Mouse (Mus musculus): ENCODE measurements around the gene Trim72. TPM values are rescaled to one million over a fixed set of nuclear protein-coding genes. Genes with fewer than 3 reads are reported as not detected.

Gene Trim72
- not detected in 2 replicates for polyA plus RNA-seq (2015; fragmentation: Nextera tagmentation; extraction: Ambion mirVana)

GRCm38 (mm10) chr7:128003688-128004087, at the start of gene Trim72:
Gene Trim72, plus strand, starts transcription at chr7:128003949.

GRCm38 (mm10) chr7:127967004-127967921, 36.5 kb upstream of the Trim72 start, which contains the start of gene Fus:
Gene Fus, plus strand, starts transcription at chr7:127967457.

DNA sequence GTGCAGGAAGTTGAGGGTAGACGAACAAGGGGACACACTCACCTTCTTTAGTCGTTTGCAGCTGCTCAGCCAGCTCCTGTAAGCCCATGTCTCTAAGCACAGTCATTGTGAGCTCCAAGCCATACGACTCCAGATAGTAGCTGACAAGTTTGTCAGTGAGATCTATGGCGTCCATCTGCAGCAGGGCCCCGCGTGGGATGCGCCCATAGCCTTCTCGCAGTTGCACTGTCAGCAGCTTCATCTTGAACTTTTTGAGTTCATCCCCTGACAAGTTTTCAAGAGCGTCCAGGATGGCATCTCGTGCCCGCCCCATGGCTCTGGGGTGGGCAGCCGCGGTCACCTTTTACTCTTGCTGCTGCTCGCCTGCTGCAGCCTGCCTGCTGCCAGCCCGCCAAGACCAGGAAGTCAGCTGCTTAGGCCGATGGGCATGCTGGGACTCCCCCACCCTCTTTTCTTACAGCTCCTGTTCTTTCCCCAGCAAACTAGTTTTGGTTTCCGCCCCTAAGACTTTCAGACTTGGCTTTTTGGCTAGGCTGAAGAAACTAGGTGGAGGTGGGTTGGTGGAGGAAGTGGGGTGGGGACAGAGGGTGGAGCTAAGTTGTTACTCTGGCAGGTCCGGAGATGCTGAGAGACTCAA, 10.3 kb upstream of the Trim72 start, which contains the start of gene Pycard:
Pycard (minus strand) TSS at position 527 of the 637 bp plus-strand sequence.

Other genes with a start within 250 kb of the Trim72 start
- 13.2 and 13.7 TPM in 2 replicates for gene Orai3, start 234.1 kb upstream of the Trim72 start, polyA plus RNA-seq (2015; fragmentation: Nextera tagmentation; extraction: Ambion mirVana)
- gene Setd1a, start 227.3 kb upstream of the Trim72 start, polyA plus RNA-seq (2015; fragmentation: Nextera tagmentation; extraction: Ambion mirVana) = 17.7 and 18.5 TPM in 2 replicates
- not detected in 2 replicates for gene Gm49388, start 218.3 kb upstream of the Trim72 start, polyA plus RNA-seq (2015; fragmentation: Nextera tagmentation; extraction: Ambion mirVana)
- gene Hsd3b7, start 203.3 kb upstream of the Trim72 start, polyA plus RNA-seq (2015; fragmentation: Nextera tagmentation; extraction: Ambion mirVana) = 12.2 and 12.5 TPM in 2 replicates
- gene Stx4a, start 179.7 kb upstream of the Trim72 start, polyA plus RNA-seq (2015; fragmentation: Nextera tagmentation; extraction: Ambion mirVana) = 28.1 and 32.5 TPM in 2 replicates
- 78.8 and 97.1 TPM in 2 replicates for gene Stx1b, start 179.4 kb upstream of the Trim72 start, polyA plus RNA-seq (2015; fragmentation: Nextera tagmentation; extraction: Ambion mirVana)
- 3.8 and 4.5 TPM in 2 replicates for gene Zfp646, start 127.7 kb upstream of the Trim72 start, polyA plus RNA-seq (2015; fragmentation: Nextera tagmentation; extraction: Ambion mirVana)
- gene Zfp668, start 127.1 kb upstream of the Trim72 start, polyA plus RNA-seq (2015; fragmentation: Nextera tagmentation; extraction: Ambion mirVana) = 21.9 and 22.7 TPM in 2 replicates
- gene Prss53, start 113.0 kb upstream of the Trim72 start, polyA plus RNA-seq (2015; fragmentation: Nextera tagmentation; extraction: Ambion mirVana) = 0.76 and 0.77 TPM in 2 replicates
- gene Gm21974, start 108.5 kb upstream of the Trim72 start, polyA plus RNA-seq (2015; fragmentation: Nextera tagmentation; extraction: Ambion mirVana) = not detected in 2 replicates
- gene Vkorc1, start 108.3 kb upstream of the Trim72 start, polyA plus RNA-seq (2015; fragmentation: Nextera tagmentation; extraction: Ambion mirVana) = 94.0 and 98.3 TPM in 2 replicates
- gene Bckdk, start 99.9 kb upstream of the Trim72 start, polyA plus RNA-seq (2015; fragmentation: Nextera tagmentation; extraction: Ambion mirVana) = 59.5 and 62.2 TPM in 2 replicates
- gene Kat8, start 91.4 kb upstream of the Trim72 start, polyA plus RNA-seq (2015; fragmentation: Nextera tagmentation; extraction: Ambion mirVana) = 32.9 and 34.4 TPM in 2 replicates
- 0.75 and 0.80 TPM in 2 replicates for gene Prss8, start 73.8 kb upstream of the Trim72 start, polyA plus RNA-seq (2015; fragmentation: Nextera tagmentation; extraction: Ambion mirVana)
- 18.5 and 19.6 TPM in 2 replicates for gene Prss36, start 57.2 kb upstream of the Trim72 start, polyA plus RNA-seq (2015; fragmentation: Nextera tagmentation; extraction: Ambion mirVana)
- 283 and 308 TPM in 2 replicates for gene Fus, start 36.5 kb upstream of the Trim72 start, polyA plus RNA-seq (2015; fragmentation: Nextera tagmentation; extraction: Ambion mirVana)
- 13.0 and 15.8 TPM in 2 replicates for gene Pycard, start 10.1 kb upstream of the Trim72 start, polyA plus RNA-seq (2015; fragmentation: Nextera tagmentation; extraction: Ambion mirVana)
- gene Itgam, start 58.7 kb downstream of the Trim72 start, polyA plus RNA-seq (2015; fragmentation: Nextera tagmentation; extraction: Ambion mirVana) = 1.4 and 1.5 TPM in 2 replicates
- not detected in 2 replicates for gene Gm49368, start 58.7 kb downstream of the Trim72 start, polyA plus RNA-seq (2015; fragmentation: Nextera tagmentation; extraction: Ambion mirVana)
- 0.08 TPM in 1 of 2 replicates, not detected in the other for gene Itgax, start 125.6 kb downstream of the Trim72 start, polyA plus RNA-seq (2015; fragmentation: Nextera tagmentation; extraction: Ambion mirVana)
- gene Itgad, start 150.4 kb downstream of the Trim72 start, polyA plus RNA-seq (2015; fragmentation: Nextera tagmentation; extraction: Ambion mirVana) = 0.32 TPM in 1 of 2 replicates, not detected in the other
- 1.2 and 1.6 TPM in 2 replicates for gene Cox6a2, start 202.4 kb downstream of the Trim72 start, polyA plus RNA-seq (2015; fragmentation: Nextera tagmentation; extraction: Ambion mirVana)
- 12.5 and 14.3 TPM in 2 replicates for gene Armc5, start 233.4 kb downstream of the Trim72 start, polyA plus RNA-seq (2015; fragmentation: Nextera tagmentation; extraction: Ambion mirVana)
- 4.3 TPM in 2 replicates for gene 9130023H24Rik, start 234.1 kb downstream of the Trim72 start, polyA plus RNA-seq (2015; fragmentation: Nextera tagmentation; extraction: Ambion mirVana)
- 26.8 and 30.1 TPM in 2 replicates for gene Tgfb1i1, start 242.9 kb downstream of the Trim72 start, polyA plus RNA-seq (2015; fragmentation: Nextera tagmentation; extraction: Ambion mirVana)

Measured in neural tube, postnatal 0 days (tissue).